Mouse (Mus musculus) stomach, embryonic 15.5 days (tissue): ENCODE data around the gene Slc25a39. TPM values are rescaled to one million over a fixed set of nuclear protein-coding genes. Genes with fewer than 3 reads are reported as not detected.

ENCODE experiments used
- ATAC-seq: fragments of 200-750 bp; cut with Nextera tagmentation; 2 replicates; pipeline ENCODE4 v1.8.0; 2017; ENCODE audit warnings: low read depth, moderate number of reproducible peaks, moderate TSS enrichment; ENCODE audit not compliant: insufficient read depth, low FRiP score
- H3K27ac ChIP-seq: fragments of 300-500 bp; sonication (generic); 2 replicates; pipeline ENCODE4 v1.5.1; 2015; ENCODE audit warnings: mild to moderate bottlenecking, inconsistent platforms
- H3K27me3 ChIP-seq: fragments of 300-500 bp; sonication (generic); replicated peaks from 2 replicates; pipeline ENCODE4 v1.6.1; 2015; ENCODE audit warnings: inconsistent platforms
- H3K36me3 ChIP-seq: fragments of 300-500 bp; sonication (generic); 2 replicates; pipeline ENCODE4 v1.6.1; 2015; ENCODE audit warnings: inconsistent platforms
- H3K4me1 ChIP-seq: fragments of 300-500 bp; sonication (generic); 2 replicates; pipeline ENCODE4 v1.6.1; 2015; ENCODE audit warnings: inconsistent platforms
- H3K4me2 ChIP-seq: fragments of 300-500 bp; sonication (generic); 2 replicates; pipeline ENCODE4 v1.6.1; 2015; ENCODE audit warnings: mild to moderate bottlenecking, inconsistent platforms
- H3K4me3 ChIP-seq: fragments of 300-500 bp; sonication (generic); replicated peaks from 2 replicates; pipeline ENCODE4 v1.5.1; 2015; ENCODE audit warnings: inconsistent platforms
- H3K9ac ChIP-seq: fragments of 300-500 bp; sonication (generic); 2 replicates; pipeline ENCODE4 v1.6.1; 2015; ENCODE audit warnings: inconsistent platforms
- H3K9me3 ChIP-seq: fragments of 300-500 bp; sonication (generic); 2 replicates; pipeline ENCODE4 v1.6.1; 2016; ENCODE audit warnings: inconsistent platforms
- WGBS: fragments of 180-500 bp; shearing (Covaris S2); methylation state at CpG from one replicate; pipeline ENCODE4 v1.1.7; 2015; 5-methylcytosine and 5-hydroxymethylcytosine counted together
- polyA plus RNA-seq: library from polyadenylated mRNA; unstranded; fragments of >200 nt; fragmentation: Nextera tagmentation; extraction: Ambion mirVana; gene quantifications from 2 replicates; pipeline ENCODE4 v1.2.1, GENCODE M21; 2015

The Slc25a39 gene
- polyA plus RNA-seq, 1 experiment from 2014 or later, result 259 TPM

GRCm38 (mm10) chr11:102434816-102435705 lies 27.3 kb upstream of the Slc25a39 start:
- no peak overlapping the region for H3K4me3 ChIP-seq
- peaks cover 31% of the 10 kb centered on the region for H3K4me1 ChIP-seq
- H3K9ac ChIP-seq, result no peak overlapping the region
- 91% methylated on average over 11 of the region's 11 CpGs for WGBS
- H3K27me3 ChIP-seq, result no peaks in the 10 kb centered on the region
- ATAC-seq, result no peak
- H3K9me3 ChIP-seq, result no peaks in the 10 kb centered on the region
- H3K4me2 ChIP-seq, result no peak overlapping the region
- peaks cover 22% of the 10 kb centered on the region for H3K36me3 ChIP-seq
- no peak overlapping the region for H3K27ac ChIP-seq

DNA sequence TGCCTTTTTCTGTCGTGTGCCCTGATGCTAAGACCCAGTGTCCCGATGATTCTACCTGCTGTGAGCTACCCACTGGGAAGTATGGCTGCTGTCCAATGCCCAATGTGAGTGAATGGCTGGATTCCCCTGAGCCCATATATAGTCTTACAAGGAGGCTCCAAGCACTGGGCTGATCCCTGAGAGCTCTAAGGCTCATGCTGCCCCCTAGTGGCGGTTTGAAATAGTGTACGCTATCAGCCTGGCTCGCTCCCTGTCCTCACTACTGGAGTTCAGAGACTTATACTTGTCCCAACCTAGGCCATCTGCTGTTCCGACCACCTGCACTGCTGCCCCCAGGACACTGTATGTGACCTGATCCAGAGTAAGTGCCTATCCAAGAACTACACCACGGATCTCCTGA lies 26.7 kb upstream of the Slc25a39 start:
- WGBS, result 14% methylated on average over 7 of the region's 7 CpGs
- Histone ChIP-seq H3K27ac (no peak overlapping the region), H3K9me3 (no peaks in the 10 kb centered on the region), H3K27me3 (no peaks in the 10 kb centered on the region), H3K4me2 (no peak overlapping the region), H3K4me3 (no peak overlapping the region), H3K4me1 (peaks cover 35% of the 10 kb centered on the region), H3K36me3 (peaks cover 17% of the 10 kb centered on the region), H3K9ac (no peak overlapping the region)
- ATAC-seq, result peak; percentile 29; the same call in 1 of the 2 replicates

GRCm38 (mm10) chr11:102433866-102434265 lies 26.1 kb upstream of the Slc25a39 start:
- Histone ChIP-seq H3K27me3 (no peaks in the 10 kb centered on the region), H3K9me3 (no peaks in the 10 kb centered on the region), H3K36me3 (peaks cover 17% of the 10 kb centered on the region), H3K4me2 (no peak overlapping the region), H3K4me1 (peaks cover 36% of the 10 kb centered on the region), H3K9ac (no peak overlapping the region), H3K4me3 (no peak overlapping the region), H3K27ac (0 out of 2 replicates have a peak overlapping the region, but pooled peaks have one; percentile 33)
- ATAC-seq, result no peak
- WGBS, result 90% methylated on average over 7 of the region's 7 CpGs

DNA sequence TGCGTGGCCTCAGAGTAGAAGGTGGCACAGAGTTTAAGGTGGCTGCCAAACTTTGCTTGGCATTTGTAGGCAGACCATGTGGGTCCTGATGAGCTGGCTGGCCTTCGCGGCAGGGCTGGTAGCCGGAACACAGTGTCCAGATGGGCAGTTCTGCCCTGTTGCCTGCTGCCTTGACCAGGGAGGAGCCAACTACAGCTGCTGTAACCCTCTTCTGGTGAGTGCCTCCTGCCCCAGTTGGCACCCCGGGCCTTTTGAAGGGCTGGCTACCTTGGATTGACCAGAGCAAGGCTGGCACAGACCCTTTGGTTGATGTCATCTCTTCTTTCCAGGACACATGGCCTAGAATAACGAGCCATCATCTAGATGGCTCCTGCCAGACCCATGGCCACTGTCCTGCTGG lies 25.1 kb upstream of the Slc25a39 start:
- Histone ChIP-seq H3K27me3 (no peaks in the 10 kb centered on the region), H3K36me3 (peaks cover 17% of the 10 kb centered on the region), H3K4me2 (peak overlapping the region; percentile 14; the same call in 1 of the 2 replicates), H3K4me1 (peaks cover 27% of the 10 kb centered on the region), H3K4me3 (no peak overlapping the region), H3K9ac (no peak overlapping the region), H3K9me3 (no peaks in the 10 kb centered on the region), H3K27ac (no peak overlapping the region)
- 92% methylated on average over 6 of the region's 6 CpGs for WGBS
- no peak for ATAC-seq

GRCm38 (mm10) chr11:102432115-102432843 lies 24.5 kb upstream of the Slc25a39 start:
- H3K36me3 ChIP-seq, result peaks cover 17% of the 10 kb centered on the region
- H3K9me3 ChIP-seq, result no peaks in the 10 kb centered on the region
- H3K9ac ChIP-seq, result no peak overlapping the region
- H3K4me1 ChIP-seq, result peaks cover 21% of the 10 kb centered on the region
- H3K4me2 ChIP-seq, result peak overlapping the region; percentile 17
- no peaks in the 10 kb centered on the region for H3K27me3 ChIP-seq
- H3K27ac ChIP-seq, result no peak overlapping the region
- H3K4me3 ChIP-seq, result no peak overlapping the region
- ATAC-seq, result no peak
- WGBS, result 60% methylated on average over 16 of the region's 16 CpGs

- no peak overlapping the region for H3K27ac ChIP-seq
- H3K4me1 ChIP-seq, result peaks cover 17% of the 10 kb centered on the region
- H3K9ac ChIP-seq, result no peak overlapping the region
- ATAC-seq, result no peak
- H3K27me3 ChIP-seq, result no peaks in the 10 kb centered on the region
- H3K9me3 ChIP-seq, result no peaks in the 10 kb centered on the region
- no peak overlapping the region for H3K4me3 ChIP-seq
- H3K4me2 ChIP-seq, result peak overlapping the region; percentile 17
- 71% methylated on average over 3 of the region's 3 CpGs for WGBS
- H3K36me3 ChIP-seq, result peaks cover 17% of the 10 kb centered on the region
Measured at GRCm38 (mm10) chr11:102431728-102432114, 24.0 kb upstream of the Slc25a39 start.

- peak overlapping the region; percentile 38 for H3K9ac ChIP-seq
- H3K36me3 ChIP-seq, result peaks cover 15% of the 10 kb centered on the region
- peak overlapping the region; percentile 90 for H3K27ac ChIP-seq
- H3K4me1 ChIP-seq, result peaks cover 17% of the 10 kb centered on the region
- peak overlapping the region; percentile 67 for H3K4me3 ChIP-seq
- WGBS, result 0% methylated on average over 7 of the region's 7 CpGs
- 0 out of 2 replicates have a peak, but pooled peaks have one; percentile 41 for ATAC-seq
- no peaks in the 10 kb centered on the region for H3K27me3 ChIP-seq
- no peaks in the 10 kb centered on the region for H3K9me3 ChIP-seq
- peak overlapping the region; percentile 90 for H3K4me2 ChIP-seq
Measured at GRCm38 (mm10) chr11:102431018-102431645, 23.4 kb upstream of the Slc25a39 start.

DNA sequence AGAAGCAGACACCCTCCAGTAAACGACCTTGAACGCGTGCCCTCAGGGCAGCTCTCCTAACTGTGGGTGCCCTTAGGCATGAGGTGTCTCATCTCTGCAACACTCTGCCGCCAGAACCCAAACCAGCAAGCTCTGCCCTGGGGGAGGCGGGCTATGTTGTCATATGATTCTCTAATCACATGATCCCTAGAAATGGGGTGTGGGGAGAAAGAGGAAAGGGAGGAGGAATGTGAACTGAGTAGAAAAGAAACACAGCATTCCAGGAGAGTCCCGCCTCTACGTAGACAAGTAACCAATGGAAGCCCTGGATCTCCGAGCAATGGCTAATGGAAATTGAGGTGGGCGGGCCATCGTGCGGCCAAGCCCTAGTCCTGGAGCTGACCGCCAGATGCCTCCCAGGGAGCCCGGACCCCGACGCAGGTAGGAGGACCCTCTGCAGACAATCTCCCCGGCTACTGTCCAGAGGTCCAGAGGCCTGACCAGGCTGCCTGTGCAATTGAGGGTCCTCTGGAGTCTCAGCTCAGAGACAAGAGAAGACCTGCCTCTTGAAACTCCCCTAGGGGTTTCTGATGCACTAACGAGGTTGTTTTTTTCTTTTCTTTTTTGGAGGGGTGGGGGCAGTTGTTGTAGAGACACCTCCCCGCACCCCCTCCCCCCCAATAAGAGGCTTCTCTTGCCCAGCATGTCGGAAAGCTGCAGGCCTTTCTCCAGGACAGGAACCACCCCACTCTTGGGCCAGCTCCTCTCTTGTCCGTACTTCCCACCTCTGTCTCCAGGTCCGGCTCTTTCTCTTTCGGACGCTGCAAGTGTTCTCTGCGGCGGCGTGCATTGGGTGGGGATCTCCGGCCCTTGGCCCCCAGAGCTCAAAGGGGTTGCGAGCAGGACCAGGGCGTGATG lies 22.6 kb upstream of the Slc25a39 start, which contains the start of gene Grn:
Gene Grn, plus strand, starts transcription at position 195 of the 897 bp plus-strand sequence.
- Histone ChIP-seq H3K4me2 (peak within 1 kb of the TSS; percentile 90), H3K9me3 (no peaks in the 10 kb centered on the region), H3K27ac (peak within 1 kb of the TSS; percentile 90), H3K4me1 (peaks cover 17% of the 10 kb centered on the region), H3K9ac (peak within 1 kb of the TSS; percentile 40), H3K4me3 (peak within 1 kb of the TSS; percentile 67), H3K27me3 (no peaks in the 10 kb centered on the region), H3K36me3 (peaks cover 7% of the 10 kb centered on the region)
- under 1% methylated on average over 29 of the region's 29 CpGs for WGBS
- peak; percentile 89 for ATAC-seq

DNA sequence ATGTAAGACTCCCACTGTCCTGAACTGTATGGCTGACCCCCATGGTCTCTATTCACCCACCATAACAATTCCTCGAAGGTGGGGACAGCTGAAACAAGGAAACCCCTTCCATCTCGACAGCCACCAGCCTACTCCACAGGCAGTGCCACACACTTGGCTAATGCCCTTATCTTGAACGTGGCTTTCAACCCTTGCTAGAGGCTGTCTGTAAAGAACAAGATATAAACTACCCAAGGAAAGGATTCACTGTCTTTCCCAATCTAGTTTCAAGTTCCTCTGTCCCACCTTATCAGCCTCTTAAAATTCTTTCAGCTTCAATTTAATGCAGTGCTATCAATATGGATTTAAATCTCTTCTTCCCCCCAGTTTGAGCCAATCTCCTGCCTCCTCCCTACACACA lies 21.8 kb upstream of the Slc25a39 start:
- Histone ChIP-seq H3K9me3 (no peaks in the 10 kb centered on the region), H3K4me2 (peak overlapping the region; percentile 90), H3K4me1 (peaks cover 17% of the 10 kb centered on the region), H3K36me3 (no peaks in the 10 kb centered on the region; the same call in 1 of the 2 replicates), H3K4me3 (peak overlapping the region; percentile 67), H3K27me3 (no peaks in the 10 kb centered on the region), H3K27ac (peak overlapping the region; percentile 6), H3K9ac (no peak overlapping the region)
- no peak for ATAC-seq
- 35% methylated on average over 3 of the region's 3 CpGs for WGBS

GRCm38 (mm10) chr11:102428981-102429540 lies 21.3 kb upstream of the Slc25a39 start:
- no peaks in the 10 kb centered on the region for H3K9me3 ChIP-seq
- WGBS, result 57% methylated on average over 8 of the region's 8 CpGs
- peak overlapping the region; percentile 67; the same call in 1 of the 2 replicates for H3K4me3 ChIP-seq
- H3K4me2 ChIP-seq, result peak overlapping the region; percentile 90; the same call in 1 of the 2 replicates
- no peak overlapping the region for H3K27ac ChIP-seq
- no peak for ATAC-seq
- no peak overlapping the region for H3K9ac ChIP-seq
- peaks cover 17% of the 10 kb centered on the region for H3K4me1 ChIP-seq
- H3K27me3 ChIP-seq, result no peaks in the 10 kb centered on the region
- no peaks in the 10 kb centered on the region for H3K36me3 ChIP-seq
